12 mouse cellular contexts compared by ENCODE assay signal in the genomic region with DNA sequence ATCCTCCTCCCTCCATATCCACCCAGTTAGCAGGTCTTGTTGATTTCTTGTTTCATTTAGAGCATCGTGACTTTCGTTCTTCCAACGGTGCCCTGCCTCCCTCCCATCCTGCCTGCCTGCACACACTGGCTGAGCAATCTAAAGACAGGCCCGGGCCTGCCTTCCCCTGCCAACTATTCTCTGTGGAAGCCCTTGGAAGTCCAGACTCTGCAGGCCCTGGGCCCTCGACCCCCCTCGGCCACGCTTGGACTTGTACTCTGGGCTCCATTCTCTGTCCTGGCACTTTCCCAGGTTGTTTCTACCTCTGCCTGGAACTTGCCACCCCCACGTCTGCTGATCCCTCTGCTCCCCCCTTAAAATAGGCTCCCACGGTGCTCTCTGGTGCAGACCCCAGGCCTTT. TPM values are rescaled to one million over a fixed set of nuclear protein-coding genes. Genes with fewer than 3 reads are reported as not detected.
DNase-seq lines count a peak whose midpoint lies in the region; ATAC-seq and TF ChIP-seq lines count a peak whose summit lies in the region.
"Had no signal": no experiment of that assay in that cellular context is flagged by ENCODE, and none has a peak within 500 bp of the region (broad histone marks: within the 10 kb centered on the region; RNA-seq: fewer than 3 reads in every experiment).

No protein-coding gene starts in this region.

- 30% methylated on average over 9 of the region's 9 CpGs for WGBS in kidney, adult 2 months
- WGBS in kidney, embryonic 16.5 days: 75% methylated on average over 9 of the region's 9 CpGs

- no peak overlapping the region for H3K4me2 ChIP-seq in kidney, embryonic 16.5 days (replicated peaks; ENCODE audit: low read depth, low read length)
- H3K4me2 ChIP-seq: forebrain, embryonic 12.5 days; liver, embryonic 15.5 days had no signal

- in situ Hi-C loops in ES-E14 (cut with MboI; ENCODE audit: low sequenced_read_pairs in 2 of 2, unreplicated experiment in 2 of 2): no loop called here

- H3K9ac ChIP-seq in ES-E14 (ENCODE audit: insufficient read depth, low read depth, low read length, poor library complexity, severe bottlenecking): peak overlapping the region; percentile 32; the same call in 1 of the 2 replicates
- 0 out of 2 replicates have a peak overlapping the region, but pooled peaks have one; percentile 22 for H3K9ac ChIP-seq in kidney, embryonic 16.5 days (replicated peaks; ENCODE audit: low read length)
- H3K9ac ChIP-seq: forebrain, embryonic 12.5 days; liver, embryonic 15.5 days had no signal

- peak; percentile 47 to 63 for DNase-seq in cerebellum, postnatal 10 days
- peak; percentile 21 for DNase-seq in kidney, adult 18-20 months
- no peak for DNase-seq in kidney, adult 2 months
- no peak for DNase-seq in ES-E14 (ENCODE audit: low read depth, low spot score)
- DNase-seq in adrenal gland, adult (ENCODE audit: inconsistent age in 2 of 2, low spot score in 1 of 2): no peak
- no peak for DNase-seq in retina, embryonic 14.5 days (ENCODE audit: low spot score)
- DNase-seq: adrenal gland, adult 8-10 months had no signal

- H3K27me3 ChIP-seq in kidney, adult 2 months (replicated peaks; ENCODE audit: control insufficient read depth, insufficient read depth, low read length): no peaks in the 10 kb centered on the region
- H3K27me3 ChIP-seq in kidney, embryonic 16.5 days (ENCODE audit: insufficient read depth, low read length): no peaks in the 10 kb centered on the region
- H3K27me3 ChIP-seq: forebrain, embryonic 12.5 days; liver, embryonic 15.5 days had no signal

- H3K4me3 ChIP-seq in kidney, adult 2 months (ENCODE audit: insufficient read depth, low read depth, low read length): no peak overlapping the region
- no peak overlapping the region for H3K4me3 ChIP-seq in ES-E14 (ENCODE audit: insufficient read depth in 1 of 2, low read depth in 1 of 2, low read length in 2 of 2, poor library complexity in 1 of 2, severe bottlenecking in 1 of 2)
- H3K4me3 ChIP-seq in kidney, embryonic 16.5 days (ENCODE audit: low read length): no peak overlapping the region
- H3K4me3 ChIP-seq: forebrain, embryonic 12.5 days; liver, embryonic 15.5 days had no signal

- peaks cover 70% of the 10 kb centered on the region for H3K4me1 ChIP-seq in kidney, adult 2 months (ENCODE audit: control insufficient read depth, insufficient read depth, low read length)
- H3K4me1 ChIP-seq in ES-E14 (ENCODE audit: control insufficient read depth in 2 of 2, insufficient read depth in 2 of 2, low read length in 2 of 2, poor library complexity in 1 of 2): peaks cover 13 to 19% of the 10 kb centered on the region in 2 experiments
- peaks cover 80% of the 10 kb centered on the region for H3K4me1 ChIP-seq in kidney, embryonic 16.5 days (ENCODE audit: insufficient read depth, low read length)

- no peak for TF ChIP-seq POLR2A in kidney, adult 2 months (IDR thresholded peaks at IDR 0.05; ENCODE audit: low read depth, low read length)

- no peak overlapping the region for H3K27ac ChIP-seq in kidney, adult 2 months (ENCODE audit: insufficient read depth, low read depth, low read length)
- H3K27ac ChIP-seq in ES-E14 (ENCODE audit: insufficient read depth, low read depth, low read length, poor library complexity, severe bottlenecking): no peak overlapping the region
- H3K27ac ChIP-seq in kidney, embryonic 16.5 days (ENCODE audit: low read length): no peak overlapping the region
- H3K27ac ChIP-seq: forebrain, embryonic 12.5 days; liver, embryonic 15.5 days had no signal

- no peak for TF ChIP-seq CTCF in kidney, adult 2 months (conservative IDR thresholded peaks at IDR 0.05; ENCODE audit: insufficient read depth, insufficient read length, low read depth, low read length)

- ATAC-seq in cerebellum, adult (ENCODE audit: insufficient number of reproducible peaks, low FRiP score, low TSS enrichment): no peak
- ATAC-seq in kidney, embryonic 16.5 days (ENCODE audit: low FRiP score, low TSS enrichment): no peak

- no peaks in the 10 kb centered on the region for H3K36me3 ChIP-seq in kidney, adult 2 months (ENCODE audit: control insufficient read depth, insufficient read depth, low read length)
- H3K36me3 ChIP-seq in ES-E14 (ENCODE audit: control insufficient read depth, insufficient read depth, low read length, poor library complexity, severe bottlenecking): no peaks in the 10 kb centered on the region; the same call in 1 of the 2 replicates
- H3K36me3 ChIP-seq in kidney, embryonic 16.5 days (ENCODE audit: insufficient read depth, low read length): no peaks in the 10 kb centered on the region
- H3K36me3 ChIP-seq: forebrain, embryonic 12.5 days had no signal

- H3K9me3 ChIP-seq in ES-E14 (ENCODE audit: control insufficient read depth, insufficient read depth, low read depth, low read length): no peaks in the 10 kb centered on the region
- no peaks in the 10 kb centered on the region for H3K9me3 ChIP-seq in kidney, embryonic 16.5 days (ENCODE audit: low read length)
- H3K9me3 ChIP-seq: forebrain, embryonic 12.5 days; liver, embryonic 15.5 days had no signal

TF ChIP-seq in ES-E14, 5 proteins besides CTCF, POLR2A, EP300 and RAD21:
- no peak for TF ChIP-seq HCFC1 (IDR thresholded peaks at IDR 0.05; ENCODE audit: borderline replicate concordance, insufficient read depth, low read length)
- no peak for TF ChIP-seq MAFK (IDR thresholded peaks at IDR 0.05; ENCODE audit: insufficient read depth, low read depth, low read length)
- TF ChIP-seq CHD2 (IDR thresholded peaks at IDR 0.05; ENCODE audit: low read depth, low read length): no peak
- TF ChIP-seq ZNF384 (IDR thresholded peaks at IDR 0.05; ENCODE audit: low read depth, low read length): no peak
- TF ChIP-seq ZC3H11A (IDR thresholded peaks at IDR 0.05; ENCODE audit: borderline replicate concordance, low read depth, low read length): no peak

RNA-seq across cellular contexts. Expression of a gene that starts 19.5 kb away (rescaled TPM):
- 101 and 122 TPM in 2 replicates for polyA plus RNA-seq in kidney, adult 2 months (2012; rRNA removed)
- total RNA-seq in ES-E14 (2012; rRNA removed): 25.5 and 29.4 TPM in 2 replicates
- polyA plus RNA-seq in kidney, embryonic 16.5 days (2015; fragmentation: Nextera tagmentation; extraction: Ambion mirVana): 60.5 and 67.2 TPM in 2 replicates

RNA-seq across cellular contexts. Expression of a gene that starts 33.3 kb away (rescaled TPM):
- polyA plus RNA-seq in kidney, adult 2 months (2012; rRNA removed): 1,267 and 1,337 TPM in 2 replicates
- total RNA-seq in ES-E14 (2012; rRNA removed): 2,284 and 2,327 TPM in 2 replicates
- polyA plus RNA-seq in kidney, embryonic 16.5 days (2015; fragmentation: Nextera tagmentation; extraction: Ambion mirVana): 1,527 and 1,553 TPM in 2 replicates

RNA-seq across cellular contexts. Expression of a gene that starts 39.1 kb away (rescaled TPM):
- 42.2 and 45.4 TPM in 2 replicates for polyA plus RNA-seq in kidney, adult 2 months (2012; rRNA removed)
- total RNA-seq in ES-E14 (2012; rRNA removed): 112 and 163 TPM in 2 replicates
- 44.3 and 48.8 TPM in 2 replicates for polyA plus RNA-seq in kidney, embryonic 16.5 days (2015; fragmentation: Nextera tagmentation; extraction: Ambion mirVana)

RNA-seq across cellular contexts. Expression of a gene that starts 41.4 kb away (rescaled TPM):
- polyA plus RNA-seq in kidney, adult 2 months (2012; rRNA removed): 34.0 and 49.3 TPM in 2 replicates
- total RNA-seq in ES-E14 (2012; rRNA removed): 15.3 and 25.7 TPM in 2 replicates
- polyA plus RNA-seq in kidney, embryonic 16.5 days (2015; fragmentation: Nextera tagmentation; extraction: Ambion mirVana): 27.3 and 27.5 TPM in 2 replicates

RNA-seq across cellular contexts. Expression of a gene that starts 59.9 kb away (rescaled TPM):
- 0.74 TPM in 1 of 2 replicates, not detected in the other for polyA plus RNA-seq in kidney, adult 2 months (2012; rRNA removed)
- 31.1 and 36.6 TPM in 2 replicates for total RNA-seq in ES-E14 (2012; rRNA removed)
- polyA plus RNA-seq in kidney, embryonic 16.5 days (2015; fragmentation: Nextera tagmentation; extraction: Ambion mirVana): 0.94 and 2.1 TPM in 2 replicates
- total RNA-seq: layer of hippocampus, postnatal 14 days had no signal
- polyA plus RNA-seq: forebrain, embryonic 12.5 days; liver, embryonic 15.5 days had no signal

Comparison
In these comparisons a context has a peak if more than half of its experiments do, and no peak if none do; other contexts are left out.
1. DNase-seq: peak in cerebellum, postnatal 10 days (2 of 2) and kidney, adult 18-20 months (single experiment); none in kidney, adult 2 months (single experiment), ES-E14 (single experiment), adrenal gland, adult (0 of 2) and retina, embryonic 14.5 days (single experiment).